Mouse (Mus musculus) limb, embryonic 10.5 days (tissue): ENCODE measurements at regions not wholly inside any gene's neighbourhood (a gene's known extent, or its start where the extent isn't known, plus 50 kb on each side); places are given as distances from the start of the nearest gene placed in this dataset.

Source experiments
- DNase-seq: peaks from one replicate; pipeline ENCODE4 v3.0.0-alpha.2; 2017; ENCODE audit warnings: low spot score
- H3K27ac ChIP-seq: fragments of 300-500 bp; sonication (generic); 2 replicates; pipeline ENCODE4 v1.5.1; 2016; ENCODE audit warnings: mild to moderate bottlenecking
- H3K27me3 ChIP-seq: fragments of 300-500 bp; sonication (generic); 2 replicates; pipeline ENCODE4 v1.6.1; 2016; ENCODE audit warnings: low read depth, mild to moderate bottlenecking; ENCODE audit not compliant: poor library complexity, severe bottlenecking
- H3K36me3 ChIP-seq: fragments of 300-500 bp; sonication (generic); 2 replicates; pipeline ENCODE4 v1.6.1; 2016; ENCODE audit warnings: mild to moderate bottlenecking, moderate library complexity
- H3K4me1 ChIP-seq: fragments of 300-500 bp; sonication (generic); 2 replicates; pipeline ENCODE4 v1.6.1; 2016
- H3K4me3 ChIP-seq: fragments of 300-500 bp; sonication (generic); 2 replicates; pipeline ENCODE4 v1.5.1; 2016; ENCODE audit warnings: mild to moderate bottlenecking, moderate library complexity
- H3K9me3 ChIP-seq: fragments of 300-500 bp; sonication (generic); replicated peaks from 2 replicates; pipeline ENCODE4 v1.6.1; 2016; ENCODE audit warnings: mild to moderate bottlenecking
- WGBS: fragments of 180-500 bp; shearing (Covaris S2); methylation state at CpG from one replicate; pipeline ENCODE4 v1.1.7; 2016; 5-methylcytosine and 5-hydroxymethylcytosine counted together

GRCm38 (mm10) chr4:106148866-106149265 lies 167.1 kb upstream of the Usp24 start:
- Histone ChIP-seq H3K4me1 (peaks cover 40% of the 10 kb centered on the region), H3K36me3 (no peaks in the 10 kb centered on the region), H3K27me3 (no peaks in the 10 kb centered on the region), H3K9me3 (no peaks in the 10 kb centered on the region), H3K27ac (no peak overlapping the region), H3K4me3 (no peak overlapping the region)
- DNase-seq, result no peak
- WGBS, result 88% methylated on average over 3 of the region's 3 CpGs

- Histone ChIP-seq H3K27ac (peak overlapping the region; percentile 73), H3K36me3 (no peaks in the 10 kb centered on the region), H3K27me3 (no peaks in the 10 kb centered on the region), H3K4me3 (no peak overlapping the region), H3K9me3 (no peaks in the 10 kb centered on the region), H3K4me1 (peaks cover 40% of the 10 kb centered on the region)
- DNase-seq, result no peak
- 71% methylated on average over 7 of the region's 7 CpGs for WGBS
Observed at GRCm38 (mm10) chr4:106149471-106150048, 166.5 kb upstream of the Usp24 start.

- H3K9me3 ChIP-seq, result no peaks in the 10 kb centered on the region
- H3K36me3 ChIP-seq, result no peaks in the 10 kb centered on the region
- no peak for DNase-seq
- H3K27ac ChIP-seq, result peak overlapping the region; percentile 73
- 65% methylated on average over 14 of the region's 14 CpGs for WGBS
- H3K4me1 ChIP-seq, result peaks cover 31% of the 10 kb centered on the region
- H3K4me3 ChIP-seq, result no peak overlapping the region
- H3K27me3 ChIP-seq, result no peaks in the 10 kb centered on the region
Observed at GRCm38 (mm10) chr4:106150775-106151174, 165.2 kb upstream of the Usp24 start.

- Histone ChIP-seq H3K4me3 (no peak overlapping the region), H3K36me3 (no peaks in the 10 kb centered on the region), H3K27me3 (no peaks in the 10 kb centered on the region), H3K9me3 (no peaks in the 10 kb centered on the region), H3K27ac (no peak overlapping the region), H3K4me1 (peaks cover 13% of the 10 kb centered on the region)
- 87% methylated on average over 9 of the region's 9 CpGs for WGBS
- DNase-seq, result no peak
Observed at GRCm38 (mm10) chr4:106157451-106158179, 158.4 kb upstream of the Usp24 start.

- H3K36me3 ChIP-seq, result 0 out of 2 replicates have a peak, but pooled peaks cover 2% of the 10 kb centered on the region
- H3K4me3 ChIP-seq, result no peak overlapping the region
- no peaks in the 10 kb centered on the region for H3K9me3 ChIP-seq
- WGBS, result 52% methylated on average over 2 of the region's 2 CpGs
- no peaks in the 10 kb centered on the region for H3K27me3 ChIP-seq
- peaks cover 13% of the 10 kb centered on the region for H3K4me1 ChIP-seq
- no peak for DNase-seq
- H3K27ac ChIP-seq, result peak overlapping the region; percentile 39; the same call in 1 of the 2 replicates
Observed at GRCm38 (mm10) chr4:106161592-106161991, 154.4 kb upstream of the Usp24 start.

GRCm38 (mm10) chr4:106162551-106162950 lies 153.5 kb upstream of the Usp24 start:
- peaks cover 22% of the 10 kb centered on the region for H3K4me1 ChIP-seq
- H3K27me3 ChIP-seq, result no peaks in the 10 kb centered on the region
- no peak overlapping the region for H3K27ac ChIP-seq
- 68% methylated on average over 1 of the region's 1 CpGs for WGBS
- H3K4me3 ChIP-seq, result no peak overlapping the region
- no peak for DNase-seq
- H3K9me3 ChIP-seq, result no peaks in the 10 kb centered on the region
- H3K36me3 ChIP-seq, result 0 out of 2 replicates have a peak, but pooled peaks cover 2% of the 10 kb centered on the region

- Histone ChIP-seq H3K27me3 (no peaks in the 10 kb centered on the region), H3K4me3 (no peak overlapping the region), H3K27ac (no peak overlapping the region), H3K4me1 (peaks cover 28% of the 10 kb centered on the region), H3K36me3 (0 out of 2 replicates have a peak, but pooled peaks cover 2% of the 10 kb centered on the region), H3K9me3 (no peaks in the 10 kb centered on the region)
- no peak for DNase-seq
Observed at GRCm38 (mm10) chr4:106163220-106163619, 152.8 kb upstream of the Usp24 start.

GRCm38 (mm10) chr4:106167716-106168115 lies 148.3 kb upstream of the Usp24 start:
- Histone ChIP-seq H3K4me1 (peaks cover 28% of the 10 kb centered on the region), H3K27ac (peak overlapping the region; percentile 70), H3K4me3 (no peak overlapping the region), H3K36me3 (0 out of 2 replicates have a peak, but pooled peaks cover 2% of the 10 kb centered on the region), H3K27me3 (no peaks in the 10 kb centered on the region), H3K9me3 (no peaks in the 10 kb centered on the region)
- 84% methylated on average over 4 of the region's 4 CpGs for WGBS
- DNase-seq, result no peak

GRCm38 (mm10) chr4:106168741-106169140 lies 147.3 kb upstream of the Usp24 start:
- Histone ChIP-seq H3K4me3 (no peak overlapping the region), H3K27me3 (no peaks in the 10 kb centered on the region), H3K4me1 (peaks cover 28% of the 10 kb centered on the region), H3K36me3 (0 out of 2 replicates have a peak, but pooled peaks cover 2% of the 10 kb centered on the region), H3K27ac (peak overlapping the region; percentile 70; the same call in 1 of the 2 replicates), H3K9me3 (no peaks in the 10 kb centered on the region)
- WGBS, result 42% methylated on average over 6 of the region's 6 CpGs
- no peak for DNase-seq

- Histone ChIP-seq H3K9me3 (no peaks in the 10 kb centered on the region), H3K36me3 (0 out of 2 replicates have a peak, but pooled peaks cover 2% of the 10 kb centered on the region), H3K27ac (peak overlapping the region; percentile 70; the same call in 1 of the 2 replicates), H3K4me3 (no peak overlapping the region), H3K4me1 (peaks cover 28% of the 10 kb centered on the region), H3K27me3 (no peaks in the 10 kb centered on the region)
- no peak for DNase-seq
- 93% methylated on average over 4 of the region's 4 CpGs for WGBS
Observed at GRCm38 (mm10) chr4:106169466-106169865, 146.5 kb upstream of the Usp24 start.

GRCm38 (mm10) chr4:106170731-106171130 lies 145.3 kb upstream of the Usp24 start:
- no peaks in the 10 kb centered on the region for H3K27me3 ChIP-seq
- WGBS, result 91% methylated on average over 8 of the region's 8 CpGs
- no peaks in the 10 kb centered on the region for H3K9me3 ChIP-seq
- peaks cover 28% of the 10 kb centered on the region for H3K4me1 ChIP-seq
- H3K4me3 ChIP-seq, result no peak overlapping the region
- H3K27ac ChIP-seq, result no peak overlapping the region
- no peak for DNase-seq
- 0 out of 2 replicates have a peak, but pooled peaks cover 2% of the 10 kb centered on the region for H3K36me3 ChIP-seq

GRCm38 (mm10) chr4:106175352-106175751 lies 140.7 kb upstream of the Usp24 start:
- no peak for DNase-seq
- no peaks in the 10 kb centered on the region for H3K36me3 ChIP-seq
- WGBS, result 83% methylated on average over 5 of the region's 5 CpGs
- H3K4me1 ChIP-seq, result no peaks in the 10 kb centered on the region
- H3K27me3 ChIP-seq, result no peaks in the 10 kb centered on the region
- H3K27ac ChIP-seq, result no peak overlapping the region
- H3K4me3 ChIP-seq, result no peak overlapping the region
- H3K9me3 ChIP-seq, result no peaks in the 10 kb centered on the region

- 88% methylated on average over 13 of the region's 13 CpGs for WGBS
- Histone ChIP-seq H3K4me3 (no peak overlapping the region), H3K9me3 (peaks cover 3% of the 10 kb centered on the region; the same call in 1 of the 2 replicates), H3K27ac (no peak overlapping the region), H3K27me3 (no peaks in the 10 kb centered on the region), H3K36me3 (no peaks in the 10 kb centered on the region), H3K4me1 (peaks cover 10% of the 10 kb centered on the region)
- no peak for DNase-seq
Observed at GRCm38 (mm10) chr4:106185745-106186501, 130.1 kb upstream of the Usp24 start.
